Mouse (Mus musculus) heart, postnatal 25 days (tissue): Measurements from ENCODE around the gene Tnfsf15. TPM values are rescaled to one million over a fixed set of nuclear protein-coding genes. Genes with fewer than 3 reads are reported as not detected.

Source experiments
- DNase-seq: peaks from one replicate; pipeline ENCODE4 v3.0.0; 2022; ENCODE audit warnings: low spot score
- intact Hi-C: fragments of 180-260 bp; cut with DNase I; formaldehyde crosslinking; loops from one replicate; pipeline ENCODE4 v1.15.1; 2025
- total RNA-seq, 2 experiments: library from RNA; stranded (reverse); gene quantifications; 2 replicates each; pipeline ENCODE4 v1.2.3; 2021

Gene Tnfsf15
- not detected for total RNA-seq

DNA sequence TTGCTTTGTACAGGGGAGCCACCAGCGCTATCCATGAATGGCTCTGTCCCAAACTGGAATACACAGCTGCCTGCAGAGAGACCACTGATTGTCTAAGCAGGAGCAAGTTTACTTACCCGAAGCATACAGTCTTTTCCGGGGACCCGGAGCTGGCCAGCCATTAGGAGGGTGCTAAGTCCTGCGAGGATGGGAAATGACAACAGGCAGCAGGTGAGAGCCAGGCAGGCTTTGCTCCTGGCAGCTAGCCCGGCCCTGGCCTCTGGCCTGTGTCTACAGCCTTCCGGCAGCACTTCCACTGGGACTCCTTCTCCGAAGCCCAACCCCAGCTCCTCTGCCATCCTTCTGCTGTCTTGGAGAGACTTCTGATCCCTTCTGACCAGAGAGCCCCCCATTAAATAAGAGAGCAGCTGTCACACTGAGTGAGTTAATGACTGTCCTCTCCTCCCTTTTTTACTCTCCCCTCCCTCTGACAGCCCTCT, at the start of gene Tnfsf15:
TSS of gene Tnfsf15 (minus strand) at position 421 of the 479 bp plus-strand sequence.
- peak; percentile 41 for DNase-seq
- intact Hi-C loops = no loop called here

DNA sequence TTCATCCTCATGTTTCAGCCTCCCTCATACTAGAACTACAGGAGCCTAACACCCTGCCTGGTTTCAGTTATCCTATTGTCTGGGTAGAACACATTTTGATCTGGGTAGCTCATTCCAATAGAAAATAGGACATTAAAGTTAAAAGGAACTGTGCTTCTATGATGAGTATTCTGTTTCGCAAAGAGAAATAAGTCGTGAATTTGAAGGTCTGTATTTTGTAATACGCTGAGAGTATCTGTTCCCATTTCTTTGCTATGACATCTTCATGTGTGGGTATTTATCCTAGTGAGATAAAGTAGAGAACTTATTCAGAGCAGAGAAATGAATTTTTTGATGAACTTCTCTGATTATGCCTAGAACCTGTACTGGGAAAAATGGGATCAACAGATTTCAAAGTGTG, 47.4 kb upstream of the Tnfsf15 start:
- intact Hi-C loops = no loop called here
- DNase-seq = no peak

DNA sequence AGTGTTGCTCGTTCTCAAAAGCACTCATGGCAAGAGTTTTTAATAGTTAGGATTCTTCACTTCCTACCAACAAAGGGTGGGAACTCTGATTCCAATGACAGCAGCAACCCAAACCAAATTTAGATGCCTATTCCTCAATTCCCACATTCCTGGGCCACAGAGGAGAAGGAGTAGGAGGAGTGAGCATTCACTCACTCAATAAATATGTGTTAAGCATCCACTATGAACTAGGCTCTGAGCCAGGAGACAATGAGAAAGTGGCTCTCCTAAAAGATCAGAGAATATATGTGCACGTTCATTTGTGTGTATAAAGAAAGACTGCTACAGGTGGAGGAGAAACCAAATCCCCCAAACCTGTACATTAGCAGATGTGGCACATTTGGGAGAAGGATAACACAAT, 40.6 kb upstream of the Tnfsf15 start:
- no peak for DNase-seq
- intact Hi-C loops = no loop called here

DNA sequence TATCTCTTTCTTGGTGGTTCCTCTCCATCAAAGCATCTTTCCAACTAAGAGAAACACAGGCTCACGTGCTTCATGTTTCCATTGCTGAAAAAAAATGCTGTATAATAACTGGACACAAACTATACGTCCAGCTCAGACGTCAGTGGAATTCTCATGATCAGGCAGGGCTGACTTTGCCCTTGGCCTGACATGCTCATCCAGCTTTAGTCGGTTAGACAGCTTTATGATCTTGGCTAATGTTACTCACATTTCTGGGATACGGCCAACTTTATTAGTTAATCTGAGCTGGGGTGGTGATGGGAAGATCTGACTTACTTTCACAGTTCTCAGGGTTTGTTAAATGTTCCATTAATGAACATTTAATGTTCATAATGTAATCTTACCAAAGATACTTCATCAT, 38.9 kb upstream of the Tnfsf15 start:
- intact Hi-C loops = loop anchor here (5.0 kb wide), 1 partner anchor 97 kb away; no protein-coding TSS in a partner anchor
- no peak for DNase-seq

DNA sequence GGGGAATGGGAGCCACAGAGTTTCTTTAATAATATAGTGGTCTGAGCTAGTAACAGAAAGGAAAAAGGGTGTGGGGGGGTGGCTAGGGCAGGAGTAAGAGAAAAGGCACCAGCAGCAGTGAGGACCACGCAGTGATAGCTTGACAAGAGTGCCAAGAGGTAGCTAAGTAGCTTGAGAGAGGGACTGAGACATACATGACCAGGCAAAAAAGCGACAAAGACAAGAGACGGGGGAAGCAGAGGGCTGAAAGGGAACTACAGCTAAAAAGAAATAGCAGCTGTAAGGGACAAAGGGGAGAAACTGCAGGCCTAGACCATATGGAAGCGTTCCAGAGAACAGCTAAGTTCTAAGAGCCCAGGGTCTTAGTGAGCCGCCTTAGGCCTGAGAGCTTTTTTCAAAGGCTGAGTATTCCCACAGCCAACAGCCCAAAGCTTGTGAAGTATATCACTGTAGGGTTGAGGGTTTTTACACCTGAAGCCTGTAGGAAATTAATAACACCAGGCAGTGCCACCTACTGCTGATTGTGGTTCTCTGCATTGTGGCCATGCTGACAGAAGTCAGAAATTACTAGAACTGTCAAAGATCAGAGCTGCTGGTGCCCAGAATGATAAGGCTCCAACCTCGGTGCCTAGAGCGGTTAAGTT, 38.2 kb upstream of the Tnfsf15 start:
- no peak for DNase-seq
- intact Hi-C loops = loop anchor here (5.0 kb wide), 1 partner anchor 96 kb away; no protein-coding TSS in a partner anchor

DNA sequence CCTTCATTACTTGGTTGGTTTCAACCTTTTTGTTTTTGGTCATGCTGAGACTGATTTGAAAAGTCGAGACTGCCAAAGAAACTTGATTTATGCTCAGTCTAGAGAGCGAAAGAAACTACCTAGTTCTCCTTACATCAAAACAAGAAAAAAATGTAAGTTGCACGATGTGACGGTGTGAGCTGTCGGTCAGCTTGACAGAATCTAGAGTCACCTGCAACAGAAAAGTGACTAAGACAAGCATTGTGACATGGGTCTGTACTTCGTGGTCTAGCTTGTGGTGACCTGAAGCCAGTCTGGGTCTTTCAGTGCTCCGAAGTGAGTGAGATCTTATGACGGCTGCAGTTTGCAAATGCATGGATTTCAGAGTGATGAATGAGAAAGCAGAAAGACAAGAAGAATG, 32.3 kb upstream of the Tnfsf15 start:
- intact Hi-C loops = no loop called here
- no peak for DNase-seq

DNA sequence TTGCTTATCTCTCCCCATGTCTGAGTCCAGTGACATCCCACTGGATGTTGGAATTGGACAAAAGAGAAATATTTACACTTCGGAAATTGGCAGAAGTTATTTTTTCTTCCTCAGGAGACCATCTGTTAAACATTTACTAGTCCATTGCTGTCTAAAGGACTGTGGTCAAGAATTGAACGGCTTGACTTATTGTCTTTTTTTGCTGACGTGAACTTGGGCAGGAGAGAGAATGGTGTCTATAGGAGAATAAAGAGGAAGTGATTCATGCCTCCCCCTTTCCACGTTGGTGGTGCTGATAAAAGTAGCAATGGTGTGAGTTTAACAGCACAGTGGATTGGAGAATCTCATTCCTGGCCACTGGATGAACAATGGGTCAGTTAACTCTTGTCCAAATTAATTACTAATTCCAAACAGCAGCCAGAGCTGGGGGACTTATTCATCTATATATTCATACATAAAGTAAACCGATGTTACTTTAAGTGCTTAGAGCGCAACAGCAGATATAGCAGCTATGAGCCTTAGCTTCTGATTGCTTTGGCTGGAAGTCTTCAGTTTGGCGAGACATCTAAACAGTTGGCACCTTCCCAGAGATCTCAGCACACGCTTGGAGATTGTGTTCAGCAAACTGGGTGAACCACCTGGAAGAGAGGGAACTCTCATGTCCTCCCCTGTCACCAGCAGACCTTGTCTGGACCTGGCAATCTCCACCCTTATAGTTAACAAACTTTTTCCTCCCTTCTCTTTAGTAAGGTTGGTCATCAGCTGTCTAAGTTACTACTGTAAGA, 28.6 kb upstream of the Tnfsf15 start:
- DNase-seq = no peak
- intact Hi-C loops = no loop called here

DNA sequence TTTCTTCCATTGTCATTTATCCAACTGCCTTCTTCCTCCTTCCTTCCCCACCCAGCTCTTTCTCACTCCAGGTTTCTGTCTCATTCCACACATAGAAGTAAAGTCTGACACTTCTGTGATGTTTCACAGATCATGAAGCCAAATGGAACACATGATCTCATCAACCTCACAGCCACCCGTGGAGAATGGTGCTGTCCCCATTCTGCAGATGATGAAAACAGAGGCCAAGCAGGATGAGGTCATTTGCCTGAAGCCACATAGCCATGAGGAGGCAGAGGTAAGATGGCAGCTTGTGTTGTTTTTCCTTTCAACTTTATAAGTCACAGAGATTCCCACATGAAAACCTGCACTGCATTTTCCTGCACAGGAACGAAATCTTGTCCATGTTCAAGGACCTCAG, 27.6 kb upstream of the Tnfsf15 start:
- intact Hi-C loops = no loop called here
- DNase-seq = no peak

DNA sequence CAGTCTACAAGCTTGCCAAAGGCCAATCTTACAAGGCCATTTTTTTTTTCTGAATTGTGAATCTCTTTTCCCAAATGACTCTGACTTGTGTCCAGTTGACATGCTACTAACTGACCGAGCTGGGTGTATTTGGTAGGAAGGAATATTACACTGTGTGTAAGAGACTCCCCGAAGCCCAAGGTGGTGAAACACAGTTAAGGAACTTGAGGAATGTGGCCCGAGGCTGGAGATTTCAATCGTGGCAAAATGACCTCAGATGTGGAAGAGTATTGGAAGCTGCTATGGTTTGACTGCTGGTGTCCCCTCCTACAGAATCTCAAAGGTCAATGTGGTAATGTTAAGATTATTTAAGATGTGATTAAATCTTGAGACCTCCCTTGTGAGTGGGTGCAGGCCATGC, 26.4 kb upstream of the Tnfsf15 start:
- intact Hi-C loops = no loop called here
- DNase-seq = no peak

DNA sequence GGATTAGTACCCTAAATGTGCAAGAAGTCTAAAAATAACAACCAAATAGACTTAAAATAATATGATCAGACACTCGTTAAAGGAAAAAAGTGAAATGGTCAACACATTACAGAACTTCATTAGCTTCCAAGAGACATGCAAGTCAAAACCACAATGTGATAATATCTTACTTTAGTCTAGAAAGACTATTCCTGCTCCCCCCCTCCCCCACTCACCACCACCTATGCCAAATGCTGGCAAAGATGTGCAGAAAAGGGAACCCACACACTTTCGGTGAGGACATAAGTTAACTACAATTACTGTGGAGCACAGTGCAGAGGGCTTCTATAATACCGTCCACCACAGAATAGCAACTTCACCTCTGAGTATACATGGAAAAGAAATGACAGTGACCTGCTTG, 24.2 kb upstream of the Tnfsf15 start:
- intact Hi-C loops = no loop called here
- DNase-seq = no peak

DNA sequence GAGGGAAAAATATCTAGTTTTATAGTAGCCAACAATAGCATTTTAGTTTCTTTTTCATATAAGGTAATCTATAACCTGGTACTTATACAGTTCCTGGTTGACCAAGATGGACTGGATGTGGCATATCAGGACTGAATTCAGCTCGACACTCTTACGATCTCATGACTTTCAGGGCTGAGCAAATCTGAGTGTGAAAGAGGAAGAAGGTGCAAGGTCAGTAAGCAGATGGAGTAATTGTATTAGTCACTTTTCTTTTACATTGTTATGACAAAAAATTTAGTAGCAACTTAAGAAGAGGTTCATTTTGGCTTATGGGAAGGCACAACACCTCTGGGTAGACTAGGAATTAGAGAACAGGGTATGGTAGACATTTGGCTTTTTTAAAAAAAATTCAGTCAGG, 20.1 kb upstream of the Tnfsf15 start:
- intact Hi-C loops = no loop called here

DNA sequence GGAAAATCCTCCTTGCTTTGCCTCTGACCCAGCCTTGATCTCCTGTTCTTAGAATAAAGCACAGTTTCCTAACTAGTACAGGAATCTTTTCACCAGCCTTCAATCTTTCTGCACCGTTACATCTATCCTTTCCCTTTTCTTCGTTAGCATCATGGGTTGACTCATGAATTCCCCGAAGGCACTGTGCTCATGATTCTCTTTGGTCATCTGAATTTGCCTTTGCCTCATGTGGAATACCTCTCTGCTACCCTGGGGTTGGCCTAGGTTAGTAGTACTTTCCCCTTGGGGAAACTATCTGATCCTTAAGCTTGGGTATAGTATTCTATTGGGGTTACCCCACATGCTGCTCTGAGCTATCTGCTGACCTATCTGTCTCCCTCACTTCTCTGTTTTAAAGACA, 15.0 kb upstream of the Tnfsf15 start:
- no peak for DNase-seq
- intact Hi-C loops = no loop called here

More for the DNA sequence above, 20.1 kb upstream of the Tnfsf15 start:
- no peak for DNase-seq

DNA sequence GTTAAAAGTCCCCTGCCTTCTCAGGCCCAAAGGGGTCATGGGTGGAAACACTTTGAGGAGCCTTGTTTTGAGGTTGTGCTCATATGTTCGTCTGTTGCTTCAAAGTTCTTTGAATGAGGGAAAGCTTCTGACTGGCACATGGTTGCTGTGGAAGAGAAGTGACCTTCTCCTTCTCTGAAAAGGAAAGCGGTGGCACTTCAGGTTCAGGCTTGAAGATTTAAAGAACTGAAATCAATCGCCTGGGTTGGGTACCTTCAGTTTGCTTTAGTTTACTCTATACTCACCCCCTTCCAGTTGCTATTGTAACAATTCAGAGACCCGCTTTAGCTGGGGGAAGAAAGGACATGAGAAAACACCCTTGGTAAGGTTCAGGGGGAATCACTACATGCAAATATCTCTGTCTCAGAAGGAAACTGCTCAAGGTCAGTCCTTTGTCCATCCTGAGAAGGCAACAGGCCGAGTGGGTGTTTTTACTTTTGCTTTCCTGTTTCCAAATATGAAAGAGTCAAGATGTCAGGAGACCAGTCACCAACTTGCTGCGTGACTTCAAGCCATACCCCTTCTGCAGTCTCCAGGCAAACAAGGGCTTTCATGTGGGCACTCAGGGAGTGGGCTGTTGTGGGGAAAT, 12.7 kb upstream of the Tnfsf15 start:
- DNase-seq = no peak
- intact Hi-C loops = no loop called here

DNA sequence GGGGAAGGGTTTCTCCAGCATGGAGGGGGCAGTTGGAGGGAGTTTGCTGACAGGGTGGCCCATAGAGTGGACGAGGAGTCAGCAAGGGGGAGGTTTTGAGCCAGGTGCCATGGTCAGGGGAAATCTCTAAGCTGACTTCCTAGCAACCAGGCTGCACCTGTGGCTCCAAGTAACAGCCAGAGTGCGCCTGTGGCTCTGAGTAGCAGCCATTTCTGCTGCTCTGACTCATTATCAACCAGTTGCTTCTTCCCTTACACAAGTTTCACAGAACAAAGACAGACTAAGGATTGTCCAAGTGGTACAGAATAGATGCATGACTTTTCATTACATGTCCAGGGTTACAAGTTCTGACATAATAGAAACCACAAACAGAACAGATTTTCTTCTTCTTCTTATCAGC, 11.2 kb upstream of the Tnfsf15 start:
- no peak for DNase-seq
- intact Hi-C loops = no loop called here

DNA sequence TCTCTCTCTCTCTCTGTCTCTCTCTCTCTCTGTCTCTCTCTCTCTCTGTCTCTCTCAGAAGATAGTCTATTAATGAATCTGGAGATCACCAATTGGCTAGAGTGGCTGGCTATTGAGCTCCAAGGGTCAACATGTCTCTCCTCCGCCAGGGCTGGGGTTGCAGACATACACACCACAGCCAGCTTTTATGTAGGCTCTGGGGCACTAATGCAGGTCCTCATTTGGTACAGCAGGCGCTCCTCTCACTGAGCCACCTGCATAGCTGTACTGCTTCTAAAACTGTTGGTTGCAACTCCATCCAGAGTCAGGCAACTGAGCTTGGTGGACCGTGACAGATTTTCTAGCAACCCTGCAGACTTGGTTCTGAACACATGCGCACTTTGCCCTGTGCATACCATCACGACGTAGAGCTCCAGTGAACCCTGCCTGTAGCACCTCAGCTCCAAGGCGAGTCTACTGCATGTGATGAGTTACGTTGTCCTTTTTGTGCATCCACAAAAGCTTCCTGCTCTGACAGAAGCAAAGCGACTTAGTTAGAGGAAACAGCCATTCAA, 9.6 kb upstream of the Tnfsf15 start:
- intact Hi-C loops = no loop called here
- DNase-seq = no peak

DNA sequence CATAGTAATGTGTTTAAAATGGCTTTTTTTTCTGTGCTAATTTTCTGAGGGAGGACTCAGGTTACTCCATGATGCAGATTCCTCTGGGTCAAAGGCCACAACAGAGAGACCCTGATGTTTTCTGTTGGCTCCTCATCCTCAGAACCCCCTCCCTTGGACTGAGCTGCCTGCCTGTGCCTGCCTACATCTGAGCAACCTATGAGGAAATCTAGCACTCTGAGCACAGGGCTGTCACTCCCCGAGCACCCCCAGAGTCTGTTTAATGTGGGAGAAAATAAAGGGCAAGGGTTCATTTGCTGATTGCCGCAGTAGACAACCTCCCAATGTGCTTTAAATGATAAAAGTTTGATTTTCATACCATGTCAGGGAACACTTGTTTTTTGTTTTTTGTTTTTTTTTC, 8.9 kb upstream of the Tnfsf15 start:
- DNase-seq = no peak
- intact Hi-C loops = no loop called here

DNA sequence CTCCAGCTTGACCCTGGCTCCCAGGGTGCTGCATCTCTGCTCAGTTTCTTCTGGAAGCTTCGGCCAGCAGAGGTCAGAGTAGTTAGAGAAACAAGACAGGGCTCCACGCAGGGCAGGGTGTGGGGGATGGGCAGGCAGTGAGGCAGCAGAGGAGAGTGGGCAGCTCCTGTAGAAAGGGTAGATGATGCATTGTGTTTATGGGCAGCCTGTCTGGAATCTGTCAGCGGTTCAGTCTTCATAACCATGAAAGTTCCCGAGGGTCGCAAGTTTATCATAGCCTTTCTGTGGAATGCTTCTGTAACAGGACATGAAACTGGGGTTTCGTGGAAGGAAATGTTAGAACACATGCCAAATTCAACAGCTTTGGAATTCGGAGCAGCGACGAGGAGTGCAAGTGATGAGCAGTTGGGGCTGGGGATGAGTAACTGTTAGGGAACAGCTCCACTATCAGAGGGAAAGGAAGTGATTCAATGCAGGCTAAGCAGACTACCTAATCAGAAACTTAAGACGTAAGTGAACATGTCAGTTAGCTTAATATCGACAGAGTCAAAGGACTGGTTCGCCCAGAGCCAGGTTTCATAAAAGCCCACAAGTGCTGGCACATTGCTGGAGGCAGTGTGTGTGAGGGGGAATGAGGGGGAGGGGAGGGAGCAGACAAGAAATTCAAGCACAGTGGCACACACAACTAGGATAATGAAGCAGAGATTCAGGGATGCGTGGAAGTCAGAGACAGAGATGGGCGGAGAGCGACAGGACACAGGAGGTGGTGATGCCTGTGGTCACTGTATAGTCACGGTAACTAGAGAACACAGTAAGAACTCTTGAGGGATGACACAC, 8.0 kb upstream of the Tnfsf15 start:
- intact Hi-C loops = no loop called here
- DNase-seq = no peak

DNA sequence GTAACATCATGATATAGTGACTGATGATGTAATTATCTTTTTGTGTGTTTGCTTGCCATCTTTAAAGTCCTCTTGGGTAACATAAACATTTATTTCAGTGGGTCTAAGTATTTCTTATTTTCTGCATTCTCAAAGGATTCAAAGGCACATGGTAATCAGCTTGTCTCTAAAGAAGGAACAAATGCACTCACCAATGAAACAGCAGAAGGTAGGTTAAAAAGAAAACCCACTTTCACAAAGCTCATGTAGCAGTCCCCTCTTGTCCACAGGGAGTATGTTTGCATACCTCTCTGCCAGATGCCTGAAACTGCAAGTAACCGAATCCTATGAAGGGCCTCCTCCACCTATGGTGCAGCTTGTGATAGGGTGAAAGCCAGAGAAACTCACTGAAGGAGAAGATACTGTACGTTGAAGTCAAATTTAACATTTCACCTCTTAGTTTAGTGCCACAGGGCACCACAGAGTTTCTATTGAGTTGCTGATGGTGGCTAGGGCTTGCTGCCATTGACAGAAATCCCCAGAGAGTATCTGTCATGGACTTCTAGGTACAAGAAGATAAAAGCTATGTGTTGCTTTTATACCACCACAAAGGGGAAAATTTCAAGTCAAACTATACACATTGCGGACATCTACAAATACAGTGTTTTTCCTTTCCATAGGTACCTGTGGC, 3.3 kb upstream of the Tnfsf15 start:
- DNase-seq = no peak
- intact Hi-C loops = no loop called here

DNA sequence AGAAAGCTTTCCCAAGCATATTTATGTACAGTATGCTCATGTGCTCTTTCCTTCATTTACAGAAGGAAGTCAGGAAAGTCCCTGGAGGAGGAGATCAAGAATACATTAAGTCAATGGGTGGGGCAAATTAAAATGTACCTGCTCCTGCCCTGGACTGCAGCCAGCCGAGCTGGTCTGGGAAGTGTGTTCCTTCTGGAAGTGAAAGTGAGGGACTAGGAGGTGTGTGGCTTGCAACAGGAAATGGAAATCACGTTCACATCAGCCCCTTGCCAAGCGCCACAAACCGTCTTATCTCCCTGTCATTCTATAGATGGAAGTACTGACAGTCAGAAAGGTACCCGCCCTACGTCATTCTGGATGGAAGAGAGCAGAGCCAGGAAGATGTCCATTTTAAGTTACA, 358 bp upstream of the Tnfsf15 start:
- no peak for DNase-seq
- intact Hi-C loops = no loop called here
